Mouse (Mus musculus): ENCODE measurements around the gene Eme2. TPM values are rescaled to one million over a fixed set of nuclear protein-coding genes. Genes with fewer than 3 reads are reported as not detected.

Gene Eme2
- 1.4 TPM for polyA plus RNA-seq (2014; fragmentation: Illumina TruSeq; extraction: RNeasy Lipid Tissue Mini Kit (QIAGEN cat#74804))

GRCm38 (mm10) chr17:24894995-24895547 is at the start of gene Eme2, which contains the start of gene Mrps34:
Gene Eme2, minus strand, starts transcription at chr17:24895087.
Gene Mrps34, plus strand, starts transcription at chr17:24895116.

GRCm38 (mm10) chr17:24936259-24937237 is 41.7 kb upstream of the Eme2 start, which contains the start of gene Mapk8ip3:
Gene Mapk8ip3, minus strand, starts transcription at chr17:24936977.

GRCm38 (mm10) chr17:24896241-24896992 is 1.5 kb upstream of the Eme2 start, which contains the start of gene Nme3:
Gene Nme3, plus strand, starts transcription at chr17:24896500.

GRCm38 (mm10) chr17:24886134-24886931 is 8.6 kb downstream of the Eme2 start, which contains the start of the genes Nubp2 and Spsb3:
Gene Nubp2, minus strand, starts transcription at chr17:24886349.
Gene Spsb3, plus strand, starts transcription at chr17:24886643.

GRCm38 (mm10) chr17:24865776-24866175 is 29.1 kb downstream of the Eme2 start, which contains the start of gene Igfals:
Gene Igfals, plus strand, starts transcription at chr17:24865997.

GRCm38 (mm10) chr17:24850065-24850772 is 44.7 kb downstream of the Eme2 start, which contains the start of gene Fahd1:
Gene Fahd1, minus strand, starts transcription at chr17:24850364.

GRCm38 (mm10) chr17:24839842-24840241 is 55.0 kb downstream of the Eme2 start, which contains the start of gene Hagh:
Gene Hagh, plus strand, starts transcription at chr17:24840143.

Other genes with a start within 250 kb of the Eme2 start
- gene Slc9a3r2, start 244.8 kb downstream of the Eme2 start, polyA plus RNA-seq (2014; fragmentation: Illumina TruSeq; extraction: RNeasy Lipid Tissue Mini Kit (QIAGEN cat#74804)): 11.8 TPM
- not detected for gene Npw, start 236.6 kb downstream of the Eme2 start, polyA plus RNA-seq (2014; fragmentation: Illumina TruSeq; extraction: RNeasy Lipid Tissue Mini Kit (QIAGEN cat#74804))
- 0.68 TPM for gene Zfp598, start 225.4 kb downstream of the Eme2 start, polyA plus RNA-seq (2014; fragmentation: Illumina TruSeq; extraction: RNeasy Lipid Tissue Mini Kit (QIAGEN cat#74804))
- gene Syngr3, start 205.1 kb downstream of the Eme2 start, polyA plus RNA-seq (2014; fragmentation: Illumina TruSeq; extraction: RNeasy Lipid Tissue Mini Kit (QIAGEN cat#74804)): 0.83 TPM
- gene Gfer, start 198.9 kb downstream of the Eme2 start, polyA plus RNA-seq (2014; fragmentation: Illumina TruSeq; extraction: RNeasy Lipid Tissue Mini Kit (QIAGEN cat#74804)): 10.4 TPM
- 1.1 TPM for gene Noxo1, start 198.9 kb downstream of the Eme2 start, polyA plus RNA-seq (2014; fragmentation: Illumina TruSeq; extraction: RNeasy Lipid Tissue Mini Kit (QIAGEN cat#74804))
- 0.31 TPM for gene Tbl3, start 187.4 kb downstream of the Eme2 start, polyA plus RNA-seq (2014; fragmentation: Illumina TruSeq; extraction: RNeasy Lipid Tissue Mini Kit (QIAGEN cat#74804))
- gene Rnf151, start 177.0 kb downstream of the Eme2 start, polyA plus RNA-seq (2014; fragmentation: Illumina TruSeq; extraction: RNeasy Lipid Tissue Mini Kit (QIAGEN cat#74804)): not detected
- 771 TPM for gene Rps2, start 177.0 kb downstream of the Eme2 start, polyA plus RNA-seq (2014; fragmentation: Illumina TruSeq; extraction: RNeasy Lipid Tissue Mini Kit (QIAGEN cat#74804))
- 52.5 TPM for gene Ndufb10, start 170.6 kb downstream of the Eme2 start, polyA plus RNA-seq (2014; fragmentation: Illumina TruSeq; extraction: RNeasy Lipid Tissue Mini Kit (QIAGEN cat#74804))
- not detected for gene Rpl3l, start 167.3 kb downstream of the Eme2 start, polyA plus RNA-seq (2014; fragmentation: Illumina TruSeq; extraction: RNeasy Lipid Tissue Mini Kit (QIAGEN cat#74804))
- 1.2 TPM for gene Msrb1, start 158.4 kb downstream of the Eme2 start, polyA plus RNA-seq (2014; fragmentation: Illumina TruSeq; extraction: RNeasy Lipid Tissue Mini Kit (QIAGEN cat#74804))
- not detected for gene Hs3st6, start 142.1 kb downstream of the Eme2 start, polyA plus RNA-seq (2014; fragmentation: Illumina TruSeq; extraction: RNeasy Lipid Tissue Mini Kit (QIAGEN cat#74804))
- gene Meiob, start 90.8 kb downstream of the Eme2 start, polyA plus RNA-seq (2014; fragmentation: Illumina TruSeq; extraction: RNeasy Lipid Tissue Mini Kit (QIAGEN cat#74804)): 0.74 TPM
- 2.5 TPM for gene Hagh, start 54.9 kb downstream of the Eme2 start, polyA plus RNA-seq (2014; fragmentation: Illumina TruSeq; extraction: RNeasy Lipid Tissue Mini Kit (QIAGEN cat#74804))
- gene Fahd1, start 44.7 kb downstream of the Eme2 start, polyA plus RNA-seq (2014; fragmentation: Illumina TruSeq; extraction: RNeasy Lipid Tissue Mini Kit (QIAGEN cat#74804)): 54.8 TPM
- gene Igfals, start 29.1 kb downstream of the Eme2 start, polyA plus RNA-seq (2014; fragmentation: Illumina TruSeq; extraction: RNeasy Lipid Tissue Mini Kit (QIAGEN cat#74804)): not detected
- 2.1 TPM for gene Nubp2, start 8.7 kb downstream of the Eme2 start, polyA plus RNA-seq (2014; fragmentation: Illumina TruSeq; extraction: RNeasy Lipid Tissue Mini Kit (QIAGEN cat#74804))
- gene Spsb3, start 8.4 kb downstream of the Eme2 start, polyA plus RNA-seq (2014; fragmentation: Illumina TruSeq; extraction: RNeasy Lipid Tissue Mini Kit (QIAGEN cat#74804)): not detected
- gene Mrps34, start within 50 bp of the Eme2 start, polyA plus RNA-seq (2014; fragmentation: Illumina TruSeq; extraction: RNeasy Lipid Tissue Mini Kit (QIAGEN cat#74804)): 0.94 TPM
- 1.0 TPM for gene Nme3, start 1.4 kb upstream of the Eme2 start, polyA plus RNA-seq (2014; fragmentation: Illumina TruSeq; extraction: RNeasy Lipid Tissue Mini Kit (QIAGEN cat#74804))
- gene Mapk8ip3, start 41.9 kb upstream of the Eme2 start, polyA plus RNA-seq (2014; fragmentation: Illumina TruSeq; extraction: RNeasy Lipid Tissue Mini Kit (QIAGEN cat#74804)): 4.4 TPM
- gene Jpt2, start 65.6 kb upstream of the Eme2 start, polyA plus RNA-seq (2014; fragmentation: Illumina TruSeq; extraction: RNeasy Lipid Tissue Mini Kit (QIAGEN cat#74804)): 90.6 TPM
- gene Cramp1l, start 120.7 kb upstream of the Eme2 start, polyA plus RNA-seq (2014; fragmentation: Illumina TruSeq; extraction: RNeasy Lipid Tissue Mini Kit (QIAGEN cat#74804)): 8.0 TPM
- 20.0 TPM for gene Ift140, start 121.0 kb upstream of the Eme2 start, polyA plus RNA-seq (2014; fragmentation: Illumina TruSeq; extraction: RNeasy Lipid Tissue Mini Kit (QIAGEN cat#74804))
- 8.2 TPM for gene Tmem204, start 188.5 kb upstream of the Eme2 start, polyA plus RNA-seq (2014; fragmentation: Illumina TruSeq; extraction: RNeasy Lipid Tissue Mini Kit (QIAGEN cat#74804))
- 1.1 TPM for gene Telo2, start 220.9 kb upstream of the Eme2 start, polyA plus RNA-seq (2014; fragmentation: Illumina TruSeq; extraction: RNeasy Lipid Tissue Mini Kit (QIAGEN cat#74804))
- gene Ptx4, start 225.7 kb upstream of the Eme2 start, polyA plus RNA-seq (2014; fragmentation: Illumina TruSeq; extraction: RNeasy Lipid Tissue Mini Kit (QIAGEN cat#74804)): not detected
- gene Clcn7, start 238.3 kb upstream of the Eme2 start, polyA plus RNA-seq (2014; fragmentation: Illumina TruSeq; extraction: RNeasy Lipid Tissue Mini Kit (QIAGEN cat#74804)): 3.7 TPM

Data from ovary, adult 10 weeks (tissue).